Mouse (Mus musculus) lung, postnatal 0 days (tissue): Measurements from ENCODE around the gene Irak1bp1.

Experiments
- CTCF ChIP-seq: IDR thresholded peaks from 2 replicates; pipeline ENCODE4 v1.5.1; 2016; ENCODE audit warnings: antibody characterized with exemption, mild to moderate bottlenecking
- EP300 ChIP-seq: IDR thresholded peaks from 2 replicates; pipeline ENCODE4 v1.6.1; 2016; ENCODE audit warnings: antibody characterized with exemption, mild to moderate bottlenecking, control low read depth

DNA sequence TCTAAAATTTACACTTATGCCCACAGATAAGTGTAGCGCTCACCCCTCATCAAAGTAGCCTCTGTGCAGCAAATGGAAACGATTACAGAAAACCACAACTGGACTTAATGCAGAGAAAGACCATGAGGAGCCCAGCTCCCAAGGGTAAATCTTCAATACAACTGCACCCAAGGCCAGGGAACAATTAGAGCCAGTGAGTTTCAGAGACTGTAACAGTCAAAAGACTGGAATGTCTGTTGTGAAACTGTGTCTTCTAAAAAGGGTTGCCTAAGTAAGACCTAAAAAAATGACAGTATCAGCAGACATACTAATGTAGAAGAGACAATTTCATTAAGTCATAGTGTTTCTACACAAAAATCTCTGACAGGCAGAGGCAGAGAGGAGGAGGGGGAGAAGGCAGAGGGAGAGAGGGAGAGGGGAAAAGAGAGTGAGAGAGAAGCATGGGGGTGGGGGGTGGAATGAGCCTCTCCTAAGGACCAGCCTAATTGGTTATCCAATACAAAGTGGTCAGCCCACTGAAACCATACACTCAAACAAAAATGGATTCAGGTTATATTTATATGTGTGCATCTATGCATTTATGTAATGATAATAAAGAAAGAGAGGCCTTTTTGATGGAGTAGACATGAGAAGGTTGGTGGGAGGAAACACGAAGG, 32.6 kb downstream of the Irak1bp1 start:
- TF ChIP-seq CTCF (no peak), EP300 (no peak)
